Mouse (Mus musculus): ENCODE measurements around the gene Ado.

Gene Ado

GRCm38 (mm10) chr10:67548877-67549731 is at the start of gene Ado:
TSS of gene Ado (minus strand) at chr10:67548955.
- peak; percentile 76 for DNase-seq (ENCODE audit: low read depth)

GRCm38 (mm10) chr10:67595278-67595677 is 46.5 kb upstream of the Ado start:
- DNase-seq (ENCODE audit: low read depth), result no peak

- no peak for DNase-seq (ENCODE audit: low read depth)
These were observed 37.3 kb upstream of the Ado start for GRCm38 (mm10) chr10:67585873-67586610.

GRCm38 (mm10) chr10:67581698-67582285 is 33.0 kb upstream of the Ado start:
- DNase-seq (ENCODE audit: low read depth), result no peak

- no peak for DNase-seq (ENCODE audit: low read depth)
These were observed 31.1 kb upstream of the Ado start for GRCm38 (mm10) chr10:67579830-67580229.

GRCm38 (mm10) chr10:67573310-67573709 is 24.6 kb upstream of the Ado start:
- DNase-seq (ENCODE audit: low read depth), result peak; percentile 81

- DNase-seq (ENCODE audit: low read depth), result no peak
These were observed 22.7 kb upstream of the Ado start for GRCm38 (mm10) chr10:67571443-67571842.

- no peak for DNase-seq (ENCODE audit: low read depth)
These were observed 20.8 kb upstream of the Ado start for GRCm38 (mm10) chr10:67569539-67569938.

GRCm38 (mm10) chr10:67566104-67566503 is 17.3 kb upstream of the Ado start:
- no peak for DNase-seq (ENCODE audit: low read depth)

- DNase-seq (ENCODE audit: low read depth), result no peak
These were observed 15.8 kb upstream of the Ado start for GRCm38 (mm10) chr10:67564509-67564908.

GRCm38 (mm10) chr10:67561185-67561584 is 12.4 kb upstream of the Ado start:
- no peak for DNase-seq (ENCODE audit: low read depth)

GRCm38 (mm10) chr10:67559765-67560394 is 11.1 kb upstream of the Ado start:
- no peak for DNase-seq (ENCODE audit: low read depth)

GRCm38 (mm10) chr10:67558053-67558452 is 9.3 kb upstream of the Ado start:
- no peak for DNase-seq (ENCODE audit: low read depth)

GRCm38 (mm10) chr10:67548261-67548854 is 397 bp downstream of the Ado start:
- no peak for DNase-seq (ENCODE audit: low read depth)

- no peak for DNase-seq (ENCODE audit: low read depth)
These were observed 900 bp downstream of the Ado start for GRCm38 (mm10) chr10:67547850-67548260.

GRCm38 (mm10) chr10:67540591-67540990 is 8.2 kb downstream of the Ado start:
- no peak for DNase-seq (ENCODE audit: low read depth)

- DNase-seq (ENCODE audit: low read depth), result no peak
These were observed 9.4 kb downstream of the Ado start for GRCm38 (mm10) chr10:67539401-67539730.

- DNase-seq (ENCODE audit: low read depth), result no peak
These were observed 10.0 kb downstream of the Ado start for GRCm38 (mm10) chr10:67538585-67539400.

GRCm38 (mm10) chr10:67538106-67538505 is 10.6 kb downstream of the Ado start:
- no peak for DNase-seq (ENCODE audit: low read depth)

- DNase-seq (ENCODE audit: low read depth), result peak; percentile 84
These were observed 11.4 kb downstream of the Ado start for GRCm38 (mm10) chr10:67537151-67537994.
